Mouse (Mus musculus) small intestine, adult 2 months (tissue): ENCODE data around the gene Ubn2. TPM values are rescaled to one million over a fixed set of nuclear protein-coding genes. Genes with fewer than 3 reads are reported as not detected.
"Not testable (repeated sequence)": the region's sequence is repeated elsewhere in the genome, so short reads cannot be mapped to it uniquely, and the experiment has no call there.

Experiments
- H3K27ac ChIP-seq: fragments of 200-500 bp; 2 replicates; pipeline ENCODE4 v1.5.1; 2012; ENCODE audit warnings: low read depth, low read length, control low read depth, inconsistent platforms; ENCODE audit not compliant: insufficient read depth
- H3K27me3 ChIP-seq: fragments of 200-500 bp; 2 replicates; pipeline ENCODE4 v1.6.1; 2012; ENCODE audit warnings: mild to moderate bottlenecking, moderate library complexity, low read length, inconsistent platforms; ENCODE audit not compliant: control insufficient read depth, insufficient read depth
- H3K36me3 ChIP-seq: fragments of 200-500 bp; 2 replicates; pipeline ENCODE4 v1.6.1; 2012; ENCODE audit warnings: mild to moderate bottlenecking, low read length, control low read depth, inconsistent platforms; ENCODE audit not compliant: control insufficient read depth, insufficient read depth
- H3K4me1 ChIP-seq: fragments of 200-500 bp; 2 replicates; pipeline ENCODE4 v1.6.1; 2012; ENCODE audit warnings: low read length, inconsistent platforms, mixed read lengths; ENCODE audit not compliant: control insufficient read depth, insufficient read depth, insufficient read length
- H3K4me3 ChIP-seq: fragments of 200-500 bp; 2 replicates; pipeline ENCODE4 v1.5.1; 2012; ENCODE audit warnings: low read depth, mild to moderate bottlenecking, control low read depth, inconsistent platforms, low read length, moderate library complexity
- CTCF ChIP-seq: fragments of 200-500 bp; IDR thresholded peaks from 2 replicates; pipeline ENCODE4 v1.5.1; 2012; ENCODE audit warnings: low read depth, mild to moderate bottlenecking, control low read depth, inconsistent platforms, low read length, moderate library complexity, mixed read lengths; ENCODE audit not compliant: insufficient replicate concordance, insufficient read length; ENCODE audit errors: extremely low read depth
- POLR2A ChIP-seq: fragments of 200-500 bp; IDR thresholded peaks from 2 replicates; pipeline ENCODE4 v1.6.1; 2012; ENCODE audit warnings: low read depth, mild to moderate bottlenecking, control low read depth, inconsistent platforms, low read length, moderate library complexity
- WGBS: fragments of 180-500 bp; shearing (Covaris S2); methylation state at CpG from one replicate; pipeline ENCODE4 v1.1.7; 2018; 5-methylcytosine and 5-hydroxymethylcytosine counted together
- polyA plus RNA-seq: library from polyadenylated mRNA; depleted of rRNA; stranded (reverse); fragments of >200 nt; gene quantifications from 2 replicates; pipeline ENCODE4 v1.2.3, GENCODE M21; 2012

Ubn2 gene
- polyA plus RNA-seq, 1 experiment = 5.1 TPM

GRCm38 (mm10) chr6:38535788-38536187, 102.0 kb downstream of the Ubn2 start:
- peaks cover 4% of the 10 kb centered on the region; the same call in 1 of the 2 replicates for H3K4me1 ChIP-seq
- no peak overlapping the region for H3K27ac ChIP-seq
- TF ChIP-seq CTCF (no peak), POLR2A (no peak)
- WGBS = 82% methylated on average over 1 of the region's 1 CpGs
- H3K4me3 ChIP-seq = no peak overlapping the region
- no peaks in the 10 kb centered on the region for H3K27me3 ChIP-seq
- no peaks in the 10 kb centered on the region; the same call in 1 of the 2 replicates for H3K36me3 ChIP-seq

GRCm38 (mm10) chr6:38544141-38544540, 110.4 kb downstream of the Ubn2 start:
- H3K27me3 ChIP-seq, H3K36me3 ChIP-seq, H3K4me1 ChIP-seq, H3K4me3 ChIP-seq, H3K27ac ChIP-seq: not testable (repeated sequence)
- WGBS = 89% methylated on average over 5 of the region's 5 CpGs

- not testable (repeated sequence) for H3K27ac ChIP-seq, H3K4me3 ChIP-seq, H3K27me3 ChIP-seq, H3K4me1 ChIP-seq, H3K36me3 ChIP-seq
- WGBS = 81% methylated on average over 2 of the region's 2 CpGs
Measured at GRCm38 (mm10) chr6:38547005-38547404, 113.3 kb downstream of the Ubn2 start.

- H3K36me3 ChIP-seq = no peaks in the 10 kb centered on the region
- H3K4me1 ChIP-seq = no peaks in the 10 kb centered on the region
- 58% methylated on average over 1 of the region's 1 CpGs for WGBS
- H3K4me3 ChIP-seq = no peak overlapping the region
- no peak for TF ChIP-seq CTCF
- TF ChIP-seq POLR2A = no peak
- no peak overlapping the region for H3K27ac ChIP-seq
- H3K27me3 ChIP-seq = no peaks in the 10 kb centered on the region
Measured at GRCm38 (mm10) chr6:38547707-38548106, 114.0 kb downstream of the Ubn2 start.

- not testable (repeated sequence) for H3K27me3 ChIP-seq, H3K4me1 ChIP-seq, H3K36me3 ChIP-seq, H3K4me3 ChIP-seq, H3K27ac ChIP-seq
- WGBS = 95% methylated on average over 7 of the region's 7 CpGs
Measured at GRCm38 (mm10) chr6:38548595-38548994, 114.8 kb downstream of the Ubn2 start.

GRCm38 (mm10) chr6:38549840-38550239, 116.1 kb downstream of the Ubn2 start:
- H3K27me3 ChIP-seq, H3K27ac ChIP-seq, H3K4me1 ChIP-seq, H3K36me3 ChIP-seq, H3K4me3 ChIP-seq: not testable (repeated sequence)
- 71% methylated on average over 6 of the region's 6 CpGs for WGBS

GRCm38 (mm10) chr6:38550250-38551061, 116.7 kb downstream of the Ubn2 start:
- WGBS = 2% methylated on average over 28 of the region's 28 CpGs
- TF ChIP-seq POLR2A = peak; percentile 42; the same call in 1 of the 2 replicates
- no peak for TF ChIP-seq CTCF
- Histone ChIP-seq H3K27ac (peak overlapping the region; percentile 96), H3K4me3 (peak overlapping the region; percentile 71), H3K27me3 (no peaks in the 10 kb centered on the region), H3K4me1 (no peaks in the 10 kb centered on the region), H3K36me3 (peaks cover 1% of the 10 kb centered on the region)
